Mouse (Mus musculus): ENCODE results near the gene Cacna1h.

The Cacna1h gene

DNA sequence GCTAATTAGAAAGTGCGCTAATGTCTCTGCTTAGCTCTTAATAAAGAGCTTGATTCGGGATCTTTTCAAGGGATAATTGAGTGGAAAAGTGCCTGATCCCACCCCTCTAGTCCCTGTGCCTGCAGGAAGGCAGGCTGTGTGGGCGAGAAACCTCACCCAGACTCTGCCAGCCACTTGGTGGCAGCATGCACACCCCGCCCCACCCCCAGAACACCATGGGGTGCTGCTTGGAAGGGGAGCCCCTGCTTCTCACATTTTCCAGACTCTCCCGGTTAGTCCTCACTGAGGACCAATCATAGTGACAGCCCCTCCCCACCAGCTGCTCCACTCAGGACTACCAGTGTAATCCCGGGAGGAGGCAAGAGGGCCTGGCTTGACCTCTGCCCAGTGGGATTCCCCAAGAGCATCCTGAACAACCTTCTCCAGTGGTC is 27.6 kb downstream of the Cacna1h start:
- no peak for DNase-seq

GRCm38 (mm10) chr17:25405224-25405895 is 28.2 kb downstream of the Cacna1h start:
- no peak for DNase-seq

DNA sequence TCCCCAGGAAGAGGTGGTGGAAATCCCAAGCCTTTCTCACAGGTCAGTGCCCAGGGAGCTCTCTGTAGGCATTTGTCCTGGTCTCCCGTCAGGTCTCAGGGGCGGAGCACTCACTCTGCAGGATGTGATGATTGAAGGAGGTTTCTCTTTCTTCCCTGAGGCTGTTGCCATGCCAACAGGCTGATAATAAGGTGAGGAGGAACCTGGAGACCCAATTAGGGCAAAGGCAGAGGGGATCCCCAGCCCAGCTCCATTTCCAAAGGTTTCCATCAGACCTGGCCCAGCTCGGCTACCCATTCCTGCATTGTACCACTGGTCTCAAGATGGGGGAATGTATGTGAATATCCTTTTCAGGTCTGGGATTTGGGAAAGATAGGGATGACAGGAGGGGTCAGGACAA is 29.4 kb downstream of the Cacna1h start:
- no peak for DNase-seq

- DNase-seq: peak; percentile 29
Measured at GRCm38 (mm10) chr17:25402224-25402623, 31.4 kb downstream of the Cacna1h start.

DNA sequence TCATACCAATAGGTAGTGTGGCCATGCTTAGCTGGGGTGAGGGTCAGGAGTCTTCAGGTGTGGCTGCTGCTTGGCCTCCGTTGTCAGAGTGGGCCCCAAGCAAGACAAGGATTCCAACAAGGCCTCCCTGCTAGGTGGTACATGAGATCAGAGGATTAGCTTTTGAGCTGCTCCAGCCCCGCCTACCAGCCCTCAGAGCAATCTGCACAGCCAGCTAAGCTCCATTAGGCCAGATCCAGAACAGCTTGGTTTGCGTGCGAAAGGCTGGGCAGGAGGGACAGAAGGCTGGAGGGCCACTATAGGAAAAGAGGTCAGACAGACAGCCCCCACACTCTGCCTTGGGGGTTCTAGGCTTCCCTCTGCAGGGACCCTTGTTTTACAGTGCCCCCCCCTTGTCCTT is 32.1 kb downstream of the Cacna1h start:
- DNase-seq: no peak

GRCm38 (mm10) chr17:25400443-25400842 is 33.1 kb downstream of the Cacna1h start:
- DNase-seq: peak; percentile 44

GRCm38 (mm10) chr17:25398520-25398838 is 35.1 kb downstream of the Cacna1h start:
- DNase-seq: no peak

DNA sequence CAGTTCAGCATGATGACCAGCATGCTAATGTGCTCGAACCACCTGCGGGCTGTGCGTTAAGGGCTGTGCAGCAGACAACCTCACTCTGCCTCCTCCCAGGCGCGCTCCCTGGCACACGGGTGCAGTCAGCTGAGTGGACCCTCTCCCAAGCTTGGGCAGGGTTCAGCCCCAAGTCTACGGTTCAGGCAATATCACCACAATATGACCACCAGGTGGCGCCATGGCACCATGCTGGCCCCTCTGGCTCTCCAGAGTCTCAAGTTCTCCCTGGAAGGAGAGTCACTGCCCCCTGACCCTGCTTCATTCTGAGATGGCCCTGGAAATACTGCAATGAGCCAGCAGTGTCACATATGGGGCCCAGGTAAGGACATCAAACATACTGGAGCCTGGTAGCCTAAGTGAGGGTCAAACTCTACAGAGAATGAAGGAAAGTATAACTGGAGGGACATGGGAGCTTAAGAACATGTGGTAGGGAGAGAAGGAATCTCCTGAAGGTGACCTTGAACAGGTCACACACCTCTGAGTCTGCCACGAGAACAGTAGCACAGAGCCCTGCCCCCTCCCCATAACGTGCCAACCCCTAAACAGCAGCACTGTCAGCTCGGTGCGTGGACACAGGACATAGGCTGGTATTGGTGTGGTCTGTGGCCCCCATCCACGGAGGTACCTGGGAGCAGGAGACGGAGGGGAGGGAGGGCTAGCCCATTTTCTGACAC is 35.6 kb downstream of the Cacna1h start:
- peak; percentile 82 for DNase-seq

- DNase-seq: no peak
Measured at GRCm38 (mm10) chr17:25394526-25394925, 39.1 kb downstream of the Cacna1h start.

- DNase-seq: no peak
Measured at GRCm38 (mm10) chr17:25374011-25374410, 59.6 kb downstream of the Cacna1h start.

DNA sequence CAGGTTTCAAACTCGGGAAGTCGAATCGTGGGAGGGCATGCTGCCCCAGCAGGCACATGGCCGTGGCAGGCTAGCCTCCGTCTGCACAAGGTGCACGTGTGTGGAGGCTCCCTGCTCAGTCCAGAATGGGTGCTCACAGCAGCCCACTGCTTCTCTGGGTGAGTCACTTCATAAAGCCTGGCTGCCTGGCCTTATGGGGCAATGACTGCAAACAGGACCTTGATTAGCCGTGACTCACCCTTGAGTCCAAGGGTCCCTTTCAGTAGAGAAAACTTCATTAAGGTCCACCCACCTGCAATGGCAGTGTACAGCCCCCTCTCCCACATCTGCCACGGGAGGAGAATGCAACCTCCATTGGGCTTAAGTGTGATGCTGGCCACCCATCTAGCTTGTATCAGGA is 61.1 kb downstream of the Cacna1h start:
- no peak for DNase-seq

GRCm38 (mm10) chr17:25368973-25369372 is 64.6 kb downstream of the Cacna1h start, which contains the start of gene Tpsg1:
Gene Tpsg1 (plus strand): TSS chr17:25369273.
- no peak for DNase-seq

DNA sequence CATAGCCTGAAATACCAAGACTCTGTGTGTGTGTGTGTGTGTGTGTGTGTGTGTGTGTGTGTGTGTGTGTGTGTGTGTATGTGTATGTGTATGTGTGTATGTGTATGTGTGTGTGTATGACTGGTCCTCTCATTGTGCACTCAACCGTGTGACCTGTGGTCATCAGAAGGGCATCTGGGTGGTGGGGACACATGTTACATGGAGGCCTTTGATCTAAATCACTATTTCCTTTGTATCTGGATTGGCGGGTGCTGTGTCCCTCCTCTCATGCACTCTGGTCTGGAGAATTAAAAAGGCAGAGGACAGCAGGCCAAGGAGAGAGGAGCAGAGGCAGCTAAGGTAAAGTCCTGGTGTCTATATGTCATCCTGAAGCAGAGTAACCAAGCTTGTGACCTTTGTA is 67.6 kb downstream of the Cacna1h start, which contains the start of gene Tpsb2:
Gene Tpsb2, plus strand, starts transcription at position 301 of the 400 bp plus-strand sequence.
- no peak for DNase-seq

DNA sequence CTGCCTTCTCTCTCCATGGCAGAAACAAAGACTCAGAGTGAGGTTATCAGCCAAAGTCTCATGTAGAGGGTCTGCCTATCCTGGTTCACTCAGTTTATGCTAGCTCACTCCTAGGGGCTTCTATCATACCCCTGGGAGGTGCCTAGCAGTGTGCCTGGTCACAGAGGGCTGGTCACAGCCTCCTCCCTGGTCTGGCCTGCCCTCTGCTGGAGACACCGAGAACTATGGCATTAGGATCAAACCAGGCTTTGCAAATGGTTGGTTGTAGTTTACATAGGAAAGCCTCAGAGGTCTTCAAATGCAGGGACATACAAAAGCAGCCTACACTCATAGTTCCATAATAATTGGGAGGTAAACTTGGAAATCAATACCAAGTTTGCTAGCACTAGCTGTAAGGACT is 69.9 kb downstream of the Cacna1h start:
- peak; percentile 59 for DNase-seq

GRCm38 (mm10) chr17:25361291-25361690 is 72.3 kb downstream of the Cacna1h start:
- DNase-seq: no peak

- DNase-seq: no peak
Measured at GRCm38 (mm10) chr17:25345462-25345861, 88.1 kb downstream of the Cacna1h start, which contains the start of gene Tpsab1. Gene Tpsab1 (minus strand): TSS chr17:25345562.

DNA sequence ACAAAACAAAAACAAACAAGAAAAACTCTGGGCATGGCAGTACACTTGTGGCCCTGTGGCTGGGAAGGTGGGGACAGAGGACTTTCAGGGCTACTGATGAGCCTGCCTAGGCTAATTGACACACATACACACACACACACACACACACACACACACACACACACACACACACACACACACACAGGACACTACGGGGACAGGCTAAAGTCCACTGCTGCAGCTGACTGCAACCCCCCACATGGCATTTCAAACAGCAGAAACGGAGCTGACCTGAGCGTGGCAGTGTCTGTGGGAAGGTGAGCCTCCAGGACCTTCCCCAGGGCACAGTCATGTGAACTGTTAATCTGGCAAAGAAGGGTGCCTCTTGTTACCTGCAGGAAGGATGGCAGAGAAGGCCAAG is 92.1 kb downstream of the Cacna1h start:
- DNase-seq: no peak

- DNase-seq: no peak
Measured at GRCm38 (mm10) chr17:25340003-25340402, 93.6 kb downstream of the Cacna1h start.

DNA sequence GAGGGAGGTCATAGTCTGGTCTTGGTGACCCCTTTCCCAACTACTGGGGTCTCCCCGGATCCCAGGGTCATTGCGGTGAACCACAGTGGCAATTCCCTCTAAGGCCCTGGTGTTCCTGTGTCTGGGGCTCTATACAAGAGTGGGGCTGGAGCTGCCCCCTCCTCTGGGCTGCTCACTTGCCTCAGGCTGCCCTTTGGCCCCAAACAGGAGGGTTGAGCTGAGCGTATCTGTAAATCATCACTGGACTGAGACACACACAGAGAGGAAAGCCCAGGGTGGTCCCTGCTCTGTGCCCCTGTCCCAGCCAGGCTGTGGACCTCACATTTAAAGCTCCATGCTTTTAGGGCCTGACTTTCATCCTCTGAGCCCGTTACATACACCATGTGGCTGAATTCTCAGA is 95.4 kb downstream of the Cacna1h start:
- no peak for DNase-seq

DNA sequence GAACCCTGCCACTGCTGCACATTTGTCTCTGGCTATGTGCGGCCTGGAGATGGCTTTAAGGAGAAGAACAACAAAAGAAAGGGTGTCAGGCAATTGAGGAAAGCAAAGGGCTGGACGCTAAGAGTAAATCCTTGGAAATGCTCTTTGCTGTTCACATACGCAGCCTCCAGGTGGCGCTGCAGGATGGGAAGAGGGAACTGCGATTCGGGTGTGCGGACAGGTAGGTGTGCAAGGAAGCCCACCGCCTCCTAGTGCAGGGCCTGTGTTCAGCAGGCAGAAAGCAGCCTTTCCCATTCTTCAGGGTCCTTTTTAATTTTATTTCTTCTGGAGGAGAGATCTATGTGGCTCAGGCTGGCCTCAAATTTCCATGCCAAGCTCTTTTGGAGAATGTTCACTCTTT is 99.6 kb downstream of the Cacna1h start:
- peak; percentile 63 for DNase-seq

- no peak for DNase-seq
Measured at GRCm38 (mm10) chr17:25332321-25332720, 101.3 kb downstream of the Cacna1h start.
